Mouse (Mus musculus) ES-CJ7 (cell line): Measurements from ENCODE around the gene Slc44a3.
A peak's percentile ranks its signal among the peaks of the same experiment; 100 is the strongest.

Experiments used
- DNase-seq: peaks from one replicate; pipeline ENCODE4 v3.0.0; 2011; ENCODE audit warnings: low read depth, low spot score

Slc44a3 gene

DNA sequence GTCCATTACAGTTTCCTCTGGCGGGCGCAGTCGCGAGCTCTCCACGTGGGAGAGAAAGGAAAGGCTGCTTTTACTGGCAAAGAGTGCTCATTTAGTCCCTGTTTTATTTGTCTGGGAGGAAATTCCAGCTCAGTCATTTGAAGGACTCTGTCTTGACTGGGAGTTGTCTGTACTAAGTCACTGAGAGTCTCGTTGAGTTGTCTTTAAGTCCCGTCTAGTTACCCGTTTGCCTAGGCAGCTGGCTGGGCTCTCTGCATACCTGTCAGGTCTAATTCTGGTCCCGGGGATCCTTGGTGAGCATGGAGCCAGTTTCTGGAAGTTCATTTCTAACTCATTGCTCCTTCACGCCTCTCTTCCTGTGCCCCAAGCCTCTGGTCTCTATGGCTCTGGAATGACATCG, 20.5 kb upstream of the Slc44a3 start:
- no peak for DNase-seq

- DNase-seq, result no peak
Measured at GRCm38 (mm10) chr3:121550370-121550769, 18.2 kb upstream of the Slc44a3 start.

GRCm38 (mm10) chr3:121547851-121548624, 15.8 kb upstream of the Slc44a3 start:
- DNase-seq, result no peak

GRCm38 (mm10) chr3:121540621-121541020, 8.4 kb upstream of the Slc44a3 start:
- DNase-seq, result no peak

DNA sequence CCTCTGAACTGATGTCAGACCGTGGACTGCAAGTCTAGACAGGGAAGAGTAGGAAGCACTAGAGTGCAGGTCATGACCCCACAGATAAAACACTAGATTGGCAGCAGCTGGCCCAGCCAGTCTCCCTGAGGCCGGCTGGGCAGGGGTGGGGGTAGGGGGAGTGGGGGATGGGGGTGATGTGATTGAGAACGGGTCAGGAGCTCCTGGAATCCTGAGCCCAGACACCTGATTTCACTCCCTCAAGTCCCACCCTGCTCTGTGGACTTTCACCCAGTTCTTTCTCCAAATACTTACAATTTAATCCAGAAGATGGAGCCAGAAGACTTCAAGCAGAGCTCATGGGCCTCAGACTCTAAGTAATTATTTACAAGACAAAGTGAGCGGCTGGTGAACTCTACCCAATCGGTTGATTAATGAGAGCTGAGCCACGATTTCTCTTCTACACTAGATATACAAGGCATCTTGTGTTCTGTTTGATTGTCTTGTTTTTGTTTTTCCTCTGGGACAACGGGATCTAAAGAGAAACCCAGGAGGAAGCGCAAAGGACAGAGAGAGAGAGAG, 7.7 kb upstream of the Slc44a3 start:
- peak; percentile 92 for DNase-seq

DNA sequence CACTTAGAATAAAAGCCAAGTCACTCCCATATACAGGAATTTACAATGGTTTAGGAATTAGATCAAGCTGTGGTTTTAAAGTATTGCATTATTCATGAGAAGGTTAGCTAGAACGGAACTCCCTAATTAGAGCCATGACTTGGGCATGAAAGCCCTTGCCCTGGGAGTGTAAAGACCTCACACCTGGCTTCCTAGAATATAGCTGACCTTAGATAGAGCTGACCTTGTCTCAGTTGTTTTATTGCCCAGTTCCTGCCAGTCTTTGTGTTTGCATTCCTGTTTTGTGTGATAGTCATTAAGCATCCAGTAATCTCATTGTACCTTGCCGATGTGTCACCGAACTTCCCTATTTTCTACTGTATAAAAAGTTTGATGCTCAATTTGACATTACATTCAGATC, 6.6 kb upstream of the Slc44a3 start:
- peak; percentile 32 for DNase-seq

- DNase-seq, result no peak
Measured at GRCm38 (mm10) chr3:121537996-121538395, 5.8 kb upstream of the Slc44a3 start.

DNA sequence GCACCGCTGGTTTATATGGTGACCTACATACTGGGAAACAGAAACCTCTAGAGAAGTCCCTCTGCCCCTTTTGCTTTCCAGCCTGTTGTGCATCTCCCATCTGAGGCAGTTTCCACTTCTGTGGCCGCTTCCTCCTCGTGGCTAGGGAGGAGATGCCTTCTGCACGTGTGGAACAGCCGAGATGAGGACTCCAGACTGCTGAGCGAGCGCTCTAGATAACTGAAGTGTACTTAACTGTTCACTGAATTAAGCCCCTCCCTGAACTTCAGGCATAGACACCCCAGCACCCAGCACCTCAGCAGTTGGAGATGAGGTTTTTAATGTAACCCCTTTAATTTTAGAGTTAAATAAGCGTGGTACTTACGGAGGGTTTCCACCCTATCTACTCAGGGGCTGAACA, 4.6 kb upstream of the Slc44a3 start:
- DNase-seq, result no peak

GRCm38 (mm10) chr3:121535813-121536504, 3.8 kb upstream of the Slc44a3 start:
- no peak for DNase-seq

DNA sequence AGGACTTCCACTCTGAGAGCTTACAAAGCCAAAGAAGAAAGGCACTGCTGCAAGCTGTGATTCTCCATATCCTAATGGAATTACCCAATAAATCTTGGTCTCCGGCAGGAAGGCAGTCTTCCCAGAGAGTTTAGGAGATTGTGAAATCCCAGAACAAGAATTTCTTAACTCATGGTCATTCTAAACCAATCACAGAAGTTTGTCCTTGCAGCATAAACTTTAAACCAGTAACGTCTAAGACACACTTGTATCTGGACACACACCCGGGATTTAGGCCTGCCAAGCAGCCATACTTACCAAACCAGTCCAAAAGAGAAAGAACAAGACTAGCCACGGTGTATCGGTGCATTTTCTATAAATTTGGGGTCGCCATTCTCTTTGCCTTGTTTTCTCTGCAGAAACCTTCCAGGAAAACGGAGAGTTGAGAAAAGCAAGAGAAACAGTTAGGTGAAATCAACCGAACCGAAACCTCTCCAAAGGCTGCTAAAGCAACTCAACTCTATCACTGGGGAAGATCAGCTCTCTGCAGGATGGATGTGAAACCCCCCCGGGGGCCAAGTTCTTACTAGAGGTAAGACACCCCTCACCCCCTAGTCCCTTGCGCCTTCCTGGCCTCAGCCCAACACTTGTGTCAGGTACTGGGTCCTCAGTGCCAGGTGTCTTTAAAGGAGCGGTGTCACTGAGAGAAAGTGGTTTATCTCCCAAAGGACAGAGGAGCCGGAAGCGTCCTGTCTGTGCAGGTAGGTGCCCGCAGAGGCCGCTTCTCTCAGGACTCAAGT, 645 bp downstream of the Slc44a3 start:
- no peak for DNase-seq

DNA sequence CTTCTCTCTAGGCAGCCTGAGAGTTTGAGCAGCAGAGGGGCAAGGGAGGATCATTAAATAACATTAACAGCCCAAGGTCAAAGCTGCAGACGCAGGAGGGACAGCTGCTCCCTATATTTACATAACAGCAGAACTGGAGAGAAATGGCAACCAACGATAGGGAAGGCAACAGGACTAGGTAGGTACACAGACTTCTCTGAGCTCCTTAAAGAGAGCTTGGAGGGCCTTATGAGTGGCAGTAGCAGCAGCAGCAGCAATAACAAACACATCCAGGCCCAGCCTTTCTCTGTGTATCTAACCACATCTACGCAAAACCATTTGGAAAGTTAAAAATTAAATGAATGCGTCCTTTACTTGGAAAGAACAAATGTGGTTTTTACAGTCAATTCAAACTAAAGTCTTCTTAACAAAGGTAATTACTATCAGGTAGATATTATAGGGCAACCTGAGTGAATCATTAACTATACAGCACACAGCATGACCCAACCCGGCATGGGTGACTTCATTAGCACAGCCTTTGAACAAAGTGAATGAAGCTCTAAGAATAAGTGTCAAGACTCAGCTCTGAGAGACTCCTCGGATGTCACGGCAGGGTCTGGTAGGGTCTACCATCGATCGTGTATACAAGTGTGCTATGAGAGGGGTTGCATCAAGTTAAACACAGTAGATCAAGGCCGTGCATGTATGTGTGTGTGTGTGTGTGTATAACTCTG, 1.5 kb downstream of the Slc44a3 start:
- peak; percentile 67 for DNase-seq

DNA sequence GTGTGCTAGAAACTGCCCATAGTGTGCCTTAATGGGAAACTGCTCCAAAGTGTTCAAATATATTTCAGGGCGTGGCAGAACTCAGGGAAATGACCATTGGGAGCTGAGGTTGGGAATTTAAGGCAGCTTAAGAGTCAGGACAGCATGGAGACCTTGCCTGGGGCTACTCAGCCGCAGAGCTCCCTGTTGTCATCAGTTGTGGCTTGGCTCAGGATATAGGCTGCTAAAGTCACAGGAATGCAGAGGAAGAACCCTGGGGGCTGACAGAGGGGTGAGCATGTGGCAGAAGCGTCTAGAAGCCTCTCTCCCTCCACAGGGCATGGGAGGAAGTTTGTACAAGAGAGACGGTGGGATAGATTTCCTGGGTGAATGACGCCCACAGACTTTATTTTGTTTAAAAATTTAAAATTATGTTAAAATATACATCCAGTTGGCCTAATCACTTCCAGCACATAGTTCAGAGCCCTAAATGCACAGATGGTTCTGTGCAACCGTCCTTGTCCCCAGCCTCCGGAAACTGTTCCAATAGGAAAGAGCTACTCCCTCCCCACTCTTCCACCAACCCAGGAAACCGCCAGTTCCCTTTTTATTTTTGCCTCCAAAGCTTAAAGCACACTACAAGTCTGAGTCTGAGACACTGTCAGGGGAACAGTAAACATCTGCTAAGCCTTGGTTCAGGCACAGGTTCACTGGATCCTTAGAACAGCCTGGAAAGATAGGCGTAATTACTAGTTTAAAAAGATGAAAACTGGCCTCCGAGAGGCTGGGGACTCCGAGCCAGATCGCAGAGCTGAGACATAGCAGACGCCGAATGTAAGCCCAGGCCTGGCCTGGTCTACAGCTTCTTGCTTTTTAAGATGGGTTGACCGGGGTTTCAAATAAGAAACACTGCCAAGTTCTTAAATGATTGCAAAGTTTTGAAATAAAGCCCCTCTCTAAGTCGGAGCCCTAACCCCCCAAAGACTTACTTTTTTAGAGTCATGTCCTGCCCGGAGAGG, 5.8 kb downstream of the Slc44a3 start:
- DNase-seq, result no peak

GRCm38 (mm10) chr3:121521633-121522125, 10.5 kb downstream of the Slc44a3 start:
- no peak for DNase-seq

DNA sequence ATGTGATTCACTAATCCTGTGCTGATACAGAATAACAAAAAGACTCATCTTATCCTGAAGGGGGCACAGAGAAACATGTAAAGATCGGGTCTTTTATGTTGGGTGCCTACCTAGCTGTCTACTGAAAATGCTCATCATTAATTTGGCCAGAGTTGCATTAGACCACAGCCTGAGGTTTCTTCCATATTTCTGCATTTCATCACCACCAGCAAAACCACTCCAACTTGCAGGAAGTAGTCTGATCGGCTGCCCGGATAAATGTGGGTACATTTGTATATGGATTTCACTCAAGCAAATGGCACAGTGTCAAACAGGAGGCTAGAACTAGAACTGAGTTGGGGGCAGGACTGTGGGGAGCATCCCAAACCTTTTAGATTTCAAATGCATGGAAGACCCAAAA, 11.1 kb downstream of the Slc44a3 start:
- no peak for DNase-seq

- DNase-seq, result peak; percentile 80
Measured at GRCm38 (mm10) chr3:121517030-121517429, 15.2 kb downstream of the Slc44a3 start.

GRCm38 (mm10) chr3:121509141-121509540, 23.1 kb downstream of the Slc44a3 start:
- no peak for DNase-seq

DNA sequence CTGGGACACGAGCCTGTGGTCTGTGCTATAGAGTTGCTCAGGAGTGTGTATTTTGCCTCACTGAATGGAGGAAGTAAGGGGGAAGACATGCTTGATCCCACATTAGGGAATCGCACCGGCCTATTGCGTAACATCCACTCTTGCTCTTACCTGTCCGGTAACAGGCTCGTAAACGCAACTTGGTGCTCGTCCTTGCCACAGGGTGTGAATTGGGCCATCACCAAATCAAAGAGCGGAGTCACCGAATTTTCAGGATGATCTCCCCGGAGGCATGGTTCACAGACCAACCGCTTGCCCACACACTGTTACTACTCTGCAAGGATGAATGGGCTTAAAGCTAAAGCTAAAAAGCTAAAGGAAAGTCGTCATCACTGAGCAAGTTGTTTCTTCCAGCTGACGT, 24.5 kb downstream of the Slc44a3 start:
- no peak for DNase-seq

DNA sequence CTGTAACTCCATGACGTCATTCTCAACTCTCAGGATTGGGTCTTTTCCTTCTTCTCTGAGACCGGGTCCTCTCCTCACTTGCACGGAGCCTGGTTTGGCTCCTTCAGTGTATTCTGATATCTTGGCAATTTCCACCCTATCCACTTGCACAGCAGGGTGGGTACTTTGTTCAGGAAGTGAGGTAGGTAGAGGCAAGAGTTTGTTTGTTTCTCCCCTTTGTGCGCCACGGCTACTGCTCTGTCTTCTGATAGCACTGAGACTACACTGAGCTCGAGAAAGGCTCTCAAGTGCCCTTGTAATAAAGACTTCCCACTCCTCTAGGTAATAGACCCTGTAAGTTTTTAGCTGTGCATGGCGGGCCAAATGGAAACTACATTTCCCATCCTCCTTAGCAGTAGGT, 25.4 kb downstream of the Slc44a3 start:
- DNase-seq, result peak; percentile 45

- DNase-seq, result no peak
Measured at GRCm38 (mm10) chr3:121506175-121506574, 26.0 kb downstream of the Slc44a3 start.

DNA sequence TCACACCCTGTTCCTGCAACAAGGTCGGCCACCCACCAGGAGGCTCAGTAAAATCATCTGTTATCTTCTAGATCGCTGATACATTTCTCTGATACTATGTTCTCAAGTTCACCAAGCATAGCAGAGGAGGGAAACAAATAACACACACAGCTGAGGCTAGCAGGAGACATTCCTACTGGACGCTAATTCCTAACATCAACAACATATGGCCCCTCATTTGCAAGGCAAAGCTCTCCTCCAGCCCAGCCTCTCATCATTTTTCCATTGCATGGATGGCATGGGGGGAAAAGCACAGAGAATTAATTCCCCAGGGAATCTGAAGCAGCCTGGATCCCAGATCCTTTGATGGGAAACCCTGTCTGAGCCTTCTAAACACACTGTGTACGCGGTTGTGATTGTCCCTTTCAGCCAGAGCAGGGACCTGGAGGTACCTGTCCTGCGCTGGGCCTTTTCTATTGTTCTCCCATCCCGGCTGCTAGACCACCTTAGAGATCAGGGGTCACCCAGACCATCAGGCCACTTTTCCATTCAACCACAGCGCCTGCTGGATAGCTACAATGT, 27.2 kb downstream of the Slc44a3 start:
- DNase-seq, result no peak
